Comparison of ENCODE assay signal across 8 mouse cellular contexts in genomic region chr2:126676122-126676515, GRCm38 (mm10). TPM values are rescaled to one million over a fixed set of nuclear protein-coding genes. Genes with fewer than 3 reads are reported as not detected.
A peak's percentile ranks its signal among the peaks of the same experiment; 100 is the strongest.
DNase-seq lines count a peak whose midpoint lies in the region; ATAC-seq and TF ChIP-seq lines count a peak whose summit lies in the region.

TSS of gene Gabpb1 (minus strand) at chr2:126676337.

- peak within 1 kb of the TSS; percentile 100 for H3K27ac ChIP-seq in cortical plate, adult 2 months (ENCODE audit: insufficient read depth, low read length)
- peak within 1 kb of the TSS; percentile 100 for H3K27ac ChIP-seq in heart, postnatal 0 days (ENCODE audit: low read depth)
- H3K27ac ChIP-seq in limb, embryonic 10.5 days = peak within 1 kb of the TSS; percentile 100
- H3K27ac ChIP-seq in neural tube, embryonic 14.5 days (ENCODE audit: low read depth, low read length) = peak within 1 kb of the TSS; percentile 100

- no peaks in the 10 kb centered on the region for H3K9me3 ChIP-seq in heart, postnatal 0 days (replicated peaks; ENCODE audit: control insufficient read depth, low read length)
- H3K9me3 ChIP-seq in limb, embryonic 10.5 days (replicated peaks) = no peaks in the 10 kb centered on the region
- H3K9me3 ChIP-seq in neural tube, embryonic 14.5 days (ENCODE audit: control insufficient read depth, low read length) = no peaks in the 10 kb centered on the region

- peak within 1 kb of the TSS; percentile 100 for H3K9ac ChIP-seq in heart, postnatal 0 days (replicated peaks; ENCODE audit: low read depth, low read length)
- H3K9ac ChIP-seq in neural tube, embryonic 14.5 days (replicated peaks; ENCODE audit: low read depth, low read length) = peak within 1 kb of the TSS; percentile 98

- TF ChIP-seq EP300 in heart, postnatal 0 days (IDR thresholded peaks at IDR 0.05; ENCODE audit: low read depth) = no peak

- H3K36me3 ChIP-seq in C2C12 (ENCODE audit: control insufficient read depth, insufficient read depth) = peaks cover 8% of the 10 kb centered on the region
- H3K36me3 ChIP-seq in heart, postnatal 0 days (replicated peaks; ENCODE audit: control insufficient read depth, insufficient read depth, low read length) = no peaks in the 10 kb centered on the region; the same call in 1 of the 2 replicates
- H3K36me3 ChIP-seq in limb, embryonic 10.5 days = peaks cover 40% of the 10 kb centered on the region
- no peaks in the 10 kb centered on the region for H3K36me3 ChIP-seq in neural tube, embryonic 14.5 days (ENCODE audit: control insufficient read depth, insufficient read depth, low read length)

- peaks cover 93% of the 10 kb centered on the region for H3K79me2 ChIP-seq in C2C12 (ENCODE audit: control insufficient read depth, insufficient read depth)

- H3K4me1 ChIP-seq in cortical plate, adult 2 months (ENCODE audit: control insufficient read depth, insufficient read depth, low read length) = peaks cover 3% of the 10 kb centered on the region; the same call in 1 of the 2 replicates
- peaks cover 20% of the 10 kb centered on the region for H3K4me1 ChIP-seq in heart, postnatal 0 days (ENCODE audit: control insufficient read depth, insufficient read depth)
- H3K4me1 ChIP-seq in limb, embryonic 10.5 days = peaks cover 20% of the 10 kb centered on the region
- H3K4me1 ChIP-seq in neural tube, embryonic 14.5 days (ENCODE audit: control insufficient read depth, insufficient read depth, low read length) = peaks cover 32% of the 10 kb centered on the region

- ATAC-seq in heart, postnatal 0 days (ENCODE audit: insufficient read depth, low read depth) = no peak
- no peak for ATAC-seq in neural tube, embryonic 14.5 days (ENCODE audit: low read depth)

- H3K4me2 ChIP-seq in heart, postnatal 0 days (ENCODE audit: low read depth, low read length) = peak within 1 kb of the TSS; percentile 77
- H3K4me2 ChIP-seq in neural tube, embryonic 14.5 days (ENCODE audit: low read depth, low read length) = peak within 1 kb of the TSS; percentile 86

- no peak for TF ChIP-seq POLR2A in cortical plate, adult 2 months (IDR thresholded peaks at IDR 0.05; ENCODE audit: extremely low read depth, insufficient read depth, low read length)

- H3ac ChIP-seq in C2C12 (ENCODE audit: control insufficient read depth, insufficient read length, low read depth) = peak within 1 kb of the TSS; percentile 84

- WGBS in heart, postnatal 0 days = 19% methylated on average over 12 of the region's 12 CpGs
- 26% methylated on average over 12 of the region's 12 CpGs for WGBS in limb, embryonic 10.5 days
- WGBS in neural tube, embryonic 14.5 days = 25% methylated on average over 12 of the region's 12 CpGs

- DNase-seq in frontal cortex, adult 2 months (ENCODE audit: extremely low spot score in 1 of 2, low spot score in 1 of 2) = no peak
- DNase-seq in frontal cortex, postnatal 10 days (ENCODE audit: low spot score in 2 of 2) = no peak
- no peak for DNase-seq in heart, postnatal 0 days (ENCODE audit: low spot score)
- peak; percentile 39 for DNase-seq in limb, embryonic 10.5 days (ENCODE audit: low spot score)
- no peak for DNase-seq in yolk sac, embryonic 10.5 days (ENCODE audit: low spot score)

- peak within 1 kb of the TSS; percentile 81 for H3K4me3 ChIP-seq in C2C12 (ENCODE audit: insufficient read depth, poor library complexity, severe bottlenecking)
- H3K4me3 ChIP-seq in cortical plate, adult 2 months (ENCODE audit: insufficient read depth, low read length) = peak within 1 kb of the TSS; percentile 69
- peak within 1 kb of the TSS; percentile 100 for H3K4me3 ChIP-seq in heart, postnatal 0 days (ENCODE audit: low read depth, low read length)
- peak within 1 kb of the TSS; percentile 95 for H3K4me3 ChIP-seq in limb, embryonic 10.5 days
- peak within 1 kb of the TSS; percentile 90 for H3K4me3 ChIP-seq in neural tube, embryonic 14.5 days (ENCODE audit: low read depth, low read length)

- no peaks in the 10 kb centered on the region for H3K27me3 ChIP-seq in C2C12 (ENCODE audit: control insufficient read depth, insufficient read depth, insufficient read length)
- H3K27me3 ChIP-seq in heart, postnatal 0 days (ENCODE audit: control insufficient read depth, insufficient read depth, low read length) = no peaks in the 10 kb centered on the region
- no peaks in the 10 kb centered on the region for H3K27me3 ChIP-seq in limb, embryonic 10.5 days (ENCODE audit: low read depth, poor library complexity, severe bottlenecking)
- no peaks in the 10 kb centered on the region; the same call in 1 of the 2 replicates for H3K27me3 ChIP-seq in neural tube, embryonic 14.5 days (ENCODE audit: control insufficient read depth, insufficient read depth, low read length)

- TF ChIP-seq CTCF in C2C12 (IDR thresholded peaks at IDR 0.05; ENCODE audit: control insufficient read depth, insufficient read depth, insufficient read length) = no peak
- TF ChIP-seq CTCF in cortical plate, adult 2 months (IDR thresholded peaks at IDR 0.05; ENCODE audit: extremely low read depth, insufficient read depth, low read length) = no peak
- TF ChIP-seq CTCF in heart, postnatal 0 days (IDR thresholded peaks at IDR 0.05; ENCODE audit: low read depth) = no peak

- peaks cover 78% of the 10 kb centered on the region for H3K79me3 ChIP-seq in C2C12 (ENCODE audit: low read depth)

TF ChIP-seq in C2C12, 6 proteins besides CTCF, POLR2A, EP300 and RAD21:
- no peak for TF ChIP-seq CEBPB (IDR thresholded peaks at IDR 0.05; ENCODE audit: low read depth)
- no peak for TF ChIP-seq MYOD1 (IDR thresholded peaks at IDR 0.05; ENCODE audit: control insufficient read depth, insufficient read length, low read depth)
- TF ChIP-seq USF1 (IDR thresholded peaks at IDR 0.05; ENCODE audit: low read depth) = no peak
- TF ChIP-seq MYOG (IDR thresholded peaks at IDR 0.05; ENCODE audit: control insufficient read depth, extremely low read depth, insufficient read length) = no peak
- no peak for TF ChIP-seq FOSL1 (IDR thresholded peaks at IDR 0.05; ENCODE audit: insufficient read depth, low read length, poor library complexity, severe bottlenecking)
- no peak for TF ChIP-seq MAX (IDR thresholded peaks at IDR 0.05)

RNA-seq across cellular contexts. Expression of gene Gabpb1, which starts in this region (rescaled TPM):
- 21.1 and 21.9 TPM in 2 replicates for polyA plus RNA-seq in frontal cortex, adult 2 months (2012; rRNA removed)
- 13.5 TPM for polyA plus RNA-seq in C2C12 (2012; fragmentation: generic; extraction: Trizol)
- 19.6 and 20.9 TPM in 2 replicates for polyA plus RNA-seq in cortical plate, adult 2 months (2012; rRNA removed)
- total RNA-seq in heart, postnatal 0 days (2014; rRNA removed; ENCODE audit: low replicate concordance) = 5.0 and 15.2 TPM in 2 replicates
- polyA plus RNA-seq in heart, postnatal 0 days (2015; fragmentation: Nextera tagmentation; extraction: Ambion mirVana) = 17.5 and 18.0 TPM in 2 replicates
- 92.0 and 103 TPM in 2 replicates for polyA plus RNA-seq in limb, embryonic 10.5 days (2016; fragmentation: Nextera tagmentation; extraction: Ambion mirVana)
- 39.1 and 47.4 TPM in 2 replicates for polyA plus RNA-seq in neural tube, embryonic 14.5 days (2014; fragmentation: Nextera tagmentation; extraction: Ambion mirVana)
